Mouse (Mus musculus) urinary bladder, postnatal 10 days (tissue): ENCODE results near the gene Fbxw9.

ENCODE experiments used
- DNase-seq: peaks from one replicate; pipeline ENCODE4 v3.0.0; 2022; ENCODE audit warnings: low spot score

Gene Fbxw9

GRCm38 (mm10) chr8:85086238-85086637, 26.4 kb downstream of the Fbxw9 start:
- DNase-seq = no peak

GRCm38 (mm10) chr8:85088771-85089170, 28.9 kb downstream of the Fbxw9 start:
- DNase-seq = no peak

DNA sequence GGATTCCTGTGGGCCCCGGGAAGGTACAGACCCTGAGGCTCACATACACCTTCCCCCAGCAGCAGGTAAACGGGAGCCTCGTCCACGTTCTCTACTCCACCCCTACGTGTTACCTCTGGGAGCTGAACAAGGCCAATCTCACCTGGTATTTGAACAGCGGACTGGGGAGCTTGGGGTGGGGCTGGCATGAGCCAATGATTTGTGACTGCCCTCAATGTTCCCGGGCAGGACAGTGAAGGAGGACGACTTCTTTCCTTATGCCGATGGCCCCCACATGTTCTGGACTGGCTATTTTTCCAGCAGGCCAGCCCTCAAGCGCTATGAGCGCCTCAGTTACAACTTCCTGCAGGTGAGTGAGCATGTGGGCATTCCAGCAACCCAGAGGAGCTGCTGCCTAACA, 31.0 kb downstream of the Fbxw9 start:
- no peak for DNase-seq

GRCm38 (mm10) chr8:85091526-85092090, 31.8 kb downstream of the Fbxw9 start:
- no peak for DNase-seq

- no peak for DNase-seq
Measured at GRCm38 (mm10) chr8:85095051-85095450, 35.2 kb downstream of the Fbxw9 start.

GRCm38 (mm10) chr8:85095566-85095965, 35.7 kb downstream of the Fbxw9 start:
- no peak for DNase-seq

- no peak for DNase-seq
Measured at GRCm38 (mm10) chr8:85096196-85096595, 36.3 kb downstream of the Fbxw9 start.

- no peak for DNase-seq
Measured at GRCm38 (mm10) chr8:85096850-85097249, 37.0 kb downstream of the Fbxw9 start.

GRCm38 (mm10) chr8:85100076-85100665, 40.3 kb downstream of the Fbxw9 start:
- DNase-seq = no peak

DNA sequence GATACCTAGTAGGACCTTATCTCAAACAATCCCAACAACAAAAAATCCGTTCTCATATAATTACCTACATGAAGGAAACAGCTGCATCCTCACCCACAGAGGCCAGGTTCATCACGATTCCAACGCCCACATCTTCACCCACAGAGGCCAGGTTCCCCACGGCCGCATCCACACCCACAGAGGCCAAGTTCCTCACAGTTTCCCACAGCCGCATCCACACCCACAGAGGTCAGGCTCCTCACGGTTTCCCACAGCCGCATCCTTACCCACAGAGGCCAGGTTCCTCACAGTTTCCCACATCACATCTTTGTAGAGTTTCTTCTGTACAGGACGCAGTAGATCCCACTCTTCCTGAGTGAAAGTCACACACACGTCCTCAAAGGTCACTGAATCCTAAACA, 53.4 kb downstream of the Fbxw9 start:
- DNase-seq = no peak

DNA sequence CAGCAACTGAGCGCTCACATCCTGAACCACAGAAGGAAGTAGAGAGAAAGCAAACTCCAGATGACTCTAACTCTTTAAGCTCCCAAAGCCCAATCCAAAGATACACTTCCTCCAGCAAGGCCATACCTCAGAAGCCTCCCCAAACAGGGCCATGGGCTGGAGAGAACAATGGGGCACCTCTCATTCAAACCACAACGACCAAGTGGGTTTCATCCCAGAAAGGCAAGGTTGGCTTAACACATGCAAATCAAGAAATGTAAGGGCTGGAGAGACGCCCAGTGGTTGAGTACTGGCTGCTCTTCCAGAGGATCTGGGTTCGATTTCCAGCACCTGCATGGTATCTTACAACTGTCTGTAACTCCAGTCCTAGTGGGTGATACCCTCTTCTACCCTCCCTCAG, 55.6 kb downstream of the Fbxw9 start:
- no peak for DNase-seq
